Comparison of ENCODE assay signal across 25 mouse cellular contexts in the genomic region with DNA sequence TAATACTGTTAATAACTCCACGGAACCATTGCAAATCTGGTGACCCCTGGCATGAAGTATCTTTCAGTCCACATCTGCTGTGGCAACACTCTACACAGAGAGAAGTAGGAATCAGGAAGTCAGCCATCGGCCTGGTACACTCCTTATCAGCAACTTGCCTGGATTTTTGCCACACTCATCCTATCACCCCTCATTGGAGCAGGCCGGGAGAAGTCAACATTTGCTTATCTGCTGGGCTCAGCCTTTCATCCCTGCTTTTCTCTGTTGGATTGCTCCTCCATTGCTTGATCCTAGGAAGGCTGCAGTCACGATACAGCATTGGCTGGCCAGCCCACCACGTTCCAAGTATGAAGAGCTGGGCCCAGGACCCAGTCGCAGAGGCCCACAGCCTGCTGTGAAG. TPM values are rescaled to one million over a fixed set of nuclear protein-coding genes. Genes with fewer than 3 reads are reported as not detected.
DNase-seq lines count a peak whose midpoint lies in the region; ATAC-seq and TF ChIP-seq lines count a peak whose summit lies in the region.
"Had no signal": no experiment of that assay in that cellular context is flagged by ENCODE, and none has a peak within 500 bp of the region (broad histone marks: within the 10 kb centered on the region; RNA-seq: fewer than 3 reads in every experiment).

No protein-coding gene starts in this region.

- no peaks in the 10 kb centered on the region; the same call in 1 of the 2 replicates for H3K27me3 ChIP-seq in lung, embryonic 14.5 days (ENCODE audit: insufficient read depth, low read length)
- H3K27me3 ChIP-seq in heart, postnatal 0 days (ENCODE audit: control insufficient read depth, insufficient read depth, low read length): 0 out of 2 replicates have a peak, but pooled peaks cover 9% of the 10 kb centered on the region
- H3K27me3 ChIP-seq in midbrain, embryonic 15.5 days (replicated peaks): no peaks in the 10 kb centered on the region
- H3K27me3 ChIP-seq: liver, embryonic 12.5 days; neural tube, embryonic 15.5 days had no signal

- no peak overlapping the region for H3K4me3 ChIP-seq in lung, embryonic 14.5 days (ENCODE audit: low read depth, low read length)
- no peak overlapping the region for H3K4me3 ChIP-seq in heart, postnatal 0 days (ENCODE audit: low read depth, low read length)
- H3K4me3 ChIP-seq in midbrain, embryonic 15.5 days: no peak overlapping the region
- H3K4me3 ChIP-seq: embryonic facial prominence, embryonic 10.5 days; hindbrain, embryonic 10.5 days; left cerebral cortex, adult 2 months; liver, embryonic 12.5 days; lung, embryonic 15.5 days; megakaryocyte, embryonic 14.5 days; neural tube, embryonic 15.5 days had no signal

- DNase-seq in heart, adult 11 months: peak; percentile 93
- no peak for DNase-seq in heart, postnatal 25 days (ENCODE audit: low spot score)
- DNase-seq in lung, embryonic 14.5 days: peak; percentile 53
- no peak for DNase-seq in lung, postnatal 25 days (ENCODE audit: low spot score)
- peak; percentile 52 for DNase-seq in heart, postnatal 0 days (ENCODE audit: low spot score)
- DNase-seq in layer of hippocampus, adult 8-10 months (ENCODE audit: low spot score in 2 of 2): no peak
- DNase-seq: adrenal gland, postnatal 14 days; cerebellum, adult 11-12 months; cerebellum, postnatal 36 days; kidney, adult 8-10 months; kidney, postnatal 25 days; layer of hippocampus, adult 9-11 months; left cerebral cortex, postnatal 4 days; retina, postnatal 1 day; right cerebral cortex, postnatal 4 days had no signal

- no peaks in the 10 kb centered on the region for H3K9me3 ChIP-seq in lung, embryonic 14.5 days (ENCODE audit: low read depth, low read length)
- H3K9me3 ChIP-seq in heart, postnatal 0 days (replicated peaks; ENCODE audit: control insufficient read depth, low read length): no peaks in the 10 kb centered on the region
- H3K9me3 ChIP-seq in midbrain, embryonic 15.5 days: no peaks in the 10 kb centered on the region
- H3K9me3 ChIP-seq: embryonic facial prominence, embryonic 10.5 days; liver, embryonic 12.5 days; lung, embryonic 15.5 days; neural tube, embryonic 15.5 days had no signal

- TF ChIP-seq EP300 in heart, postnatal 0 days (IDR thresholded peaks at IDR 0.05; ENCODE audit: low read depth): no peak

- WGBS in lung, embryonic 14.5 days: 33% methylated on average over 6 of the region's 6 CpGs
- 16% methylated on average over 6 of the region's 6 CpGs for WGBS in heart, postnatal 0 days
- 83% methylated on average over 6 of the region's 6 CpGs for WGBS in midbrain, embryonic 15.5 days

- H3K27ac ChIP-seq in lung, embryonic 14.5 days (ENCODE audit: low read depth): peak overlapping the region; percentile 12; the same call in 1 of the 2 replicates
- no peak overlapping the region for H3K27ac ChIP-seq in heart, postnatal 0 days (ENCODE audit: low read depth)
- no peak overlapping the region for H3K27ac ChIP-seq in midbrain, embryonic 15.5 days
- H3K27ac ChIP-seq: embryonic facial prominence, embryonic 10.5 days; hindbrain, embryonic 10.5 days; left cerebral cortex, adult 2 months; liver, embryonic 12.5 days; lung, embryonic 15.5 days; neural tube, embryonic 15.5 days had no signal

- intact Hi-C loops in heart, postnatal 25 days (cut with DNase I): no loop called here

- H3K9ac ChIP-seq in lung, embryonic 14.5 days: no peak overlapping the region
- H3K9ac ChIP-seq in heart, postnatal 0 days (replicated peaks; ENCODE audit: low read depth, low read length): no peak overlapping the region
- no peak overlapping the region for H3K9ac ChIP-seq in midbrain, embryonic 15.5 days
- H3K9ac ChIP-seq: liver, embryonic 12.5 days; lung, embryonic 15.5 days; neural tube, embryonic 15.5 days had no signal

- ATAC-seq in lung, embryonic 14.5 days (ENCODE audit: insufficient read depth): peak; percentile 42; the same call in 1 of the 2 replicates
- ATAC-seq in heart, postnatal 0 days (ENCODE audit: insufficient read depth, low read depth): peak; percentile 50
- no peak for ATAC-seq in midbrain, embryonic 15.5 days (replicated peaks)
- ATAC-seq in megakaryocyte-erythroid progenitor cell, adult 5-6 weeks (replicated peaks; ENCODE audit: low FRiP score, low TSS enrichment, poor library complexity, severe bottlenecking): no peak
- ATAC-seq: liver, embryonic 12.5 days; midbrain, embryonic 16.5 days had no signal

- no peak for TF ChIP-seq CTCF in lung, embryonic 14.5 days (IDR thresholded peaks at IDR 0.05; ENCODE audit: low read depth)
- TF ChIP-seq CTCF in heart, postnatal 0 days (IDR thresholded peaks at IDR 0.05; ENCODE audit: low read depth): no peak

- no peak overlapping the region for H3K4me2 ChIP-seq in lung, embryonic 14.5 days
- H3K4me2 ChIP-seq in heart, postnatal 0 days (ENCODE audit: low read depth, low read length): no peak overlapping the region
- no peak overlapping the region for H3K4me2 ChIP-seq in midbrain, embryonic 15.5 days
- H3K4me2 ChIP-seq: liver, embryonic 12.5 days; lung, embryonic 15.5 days; neural tube, embryonic 15.5 days had no signal

- no peaks in the 10 kb centered on the region for H3K36me3 ChIP-seq in lung, embryonic 14.5 days (ENCODE audit: insufficient read depth)
- no peaks in the 10 kb centered on the region for H3K36me3 ChIP-seq in heart, postnatal 0 days (replicated peaks; ENCODE audit: control insufficient read depth, insufficient read depth, low read length)
- no peaks in the 10 kb centered on the region for H3K36me3 ChIP-seq in midbrain, embryonic 15.5 days (replicated peaks)
- H3K36me3 ChIP-seq: embryonic facial prominence, embryonic 10.5 days; hindbrain, embryonic 10.5 days; liver, embryonic 12.5 days; lung, embryonic 15.5 days; neural tube, embryonic 15.5 days had no signal

- H3K4me1 ChIP-seq in lung, embryonic 14.5 days (ENCODE audit: insufficient read depth): peaks cover 6% of the 10 kb centered on the region; the same call in 1 of the 2 replicates
- H3K4me1 ChIP-seq in heart, postnatal 0 days (ENCODE audit: control insufficient read depth, insufficient read depth): no peaks in the 10 kb centered on the region
- H3K4me1 ChIP-seq in midbrain, embryonic 15.5 days: no peaks in the 10 kb centered on the region
- H3K4me1 ChIP-seq: megakaryocyte, embryonic 14.5 days had no signal

RNA-seq across cellular contexts. Expression of a gene that starts 26.9 kb away (rescaled TPM):
- total RNA-seq in heart, postnatal 25 days (2021): 1 to 10 TPM; 6.7 to 9.5 TPM
- polyA plus RNA-seq in lung, embryonic 14.5 days (2014; fragmentation: Nextera tagmentation; extraction: Ambion mirVana): 4.8 and 5.5 TPM in 2 replicates
- 1.9 and 3.5 TPM in 2 replicates for total RNA-seq in heart, postnatal 0 days (2014; rRNA removed; ENCODE audit: low replicate concordance)
- polyA plus RNA-seq in heart, postnatal 0 days (2015; fragmentation: Nextera tagmentation; extraction: Ambion mirVana): 1.3 and 2.2 TPM in 2 replicates
- polyA plus RNA-seq in midbrain, embryonic 15.5 days (2015; fragmentation: Nextera tagmentation; extraction: Ambion mirVana): 11.8 and 15.8 TPM in 2 replicates
- total RNA-seq in layer of hippocampus, adult 8-10 months (2022): 10 to 100 TPM; 13.7 to 15.6 (median 14.6) TPM
- not detected in 2 replicates for total RNA-seq in megakaryocyte-erythroid progenitor cell, adult 5-6 weeks (2014; fragmentation: Nextera tagmentation)
- total RNA-seq in megakaryocyte-erythroid progenitor cell, adult 5-6 weeks (2017): 0.05 TPM in 1 of 2 replicates, not detected in the other

Comparison
In these comparisons a context has a peak if more than half of its experiments do, and no peak if none do; other contexts are left out.
1. DNase-seq: peak in heart, adult 11 months (single experiment), lung, embryonic 14.5 days (single experiment) and heart, postnatal 0 days (single experiment); none in heart, postnatal 25 days (single experiment), lung, postnatal 25 days (single experiment) and layer of hippocampus, adult 8-10 months (0 of 2).
2. ATAC-seq: peak in lung, embryonic 14.5 days (single experiment) and heart, postnatal 0 days (single experiment); none in midbrain, embryonic 15.5 days (single experiment) and megakaryocyte-erythroid progenitor cell, adult 5-6 weeks (single experiment).